Mouse (Mus musculus) heart, adult 8-10 months (tissue): ENCODE results near the gene Enho. TPM values are rescaled to one million over a fixed set of nuclear protein-coding genes. Genes with fewer than 3 reads are reported as not detected.

ENCODE experiments used
- DNase-seq: peaks from one replicate; pipeline ENCODE4 v3.0.0; 2022; ENCODE audit warnings: low spot score
- total RNA-seq, 4 experiments: library from RNA; stranded (reverse); gene quantifications; 2 replicates each; pipeline ENCODE4 v1.2.4; 2022

The Enho gene
- total RNA-seq, 4 experiments from 2014 or later: 8.9 to 13.9 (median 11.1) TPM

- DNase-seq: no peak
Observed at GRCm38 (mm10) chr4:41664533-41664932, 24.4 kb upstream of the Enho start.

GRCm38 (mm10) chr4:41663614-41664013 lies 23.5 kb upstream of the Enho start:
- no peak for DNase-seq

- DNase-seq: no peak
Observed at GRCm38 (mm10) chr4:41662723-41663122, 22.6 kb upstream of the Enho start.

GRCm38 (mm10) chr4:41660851-41661430 lies 20.8 kb upstream of the Enho start:
- no peak for DNase-seq

- no peak for DNase-seq
Observed at GRCm38 (mm10) chr4:41659556-41659955, 19.4 kb upstream of the Enho start.

GRCm38 (mm10) chr4:41658566-41659384 lies 18.7 kb upstream of the Enho start:
- DNase-seq: no peak

GRCm38 (mm10) chr4:41655525-41655924 lies 15.4 kb upstream of the Enho start:
- no peak for DNase-seq

- peak; percentile 33 for DNase-seq
Observed at GRCm38 (mm10) chr4:41654217-41654616, 14.1 kb upstream of the Enho start.

GRCm38 (mm10) chr4:41653730-41654129 lies 13.6 kb upstream of the Enho start:
- no peak for DNase-seq

- peak; percentile 51 for DNase-seq
Observed at GRCm38 (mm10) chr4:41653296-41653695, 13.2 kb upstream of the Enho start.

- no peak for DNase-seq
Observed at GRCm38 (mm10) chr4:41648627-41649026, 8.5 kb upstream of the Enho start.

- DNase-seq: no peak
Observed at GRCm38 (mm10) chr4:41648157-41648556, 8.0 kb upstream of the Enho start.

GRCm38 (mm10) chr4:41645488-41645887 lies 5.4 kb upstream of the Enho start:
- no peak for DNase-seq

GRCm38 (mm10) chr4:41641199-41641822 lies 1.2 kb upstream of the Enho start:
- no peak for DNase-seq

- DNase-seq: no peak
Observed at GRCm38 (mm10) chr4:41639214-41639841, 796 bp downstream of the Enho start.

- no peak for DNase-seq
Observed at GRCm38 (mm10) chr4:41638828-41639213, 1.3 kb downstream of the Enho start.

GRCm38 (mm10) chr4:41638186-41638731 lies 1.9 kb downstream of the Enho start:
- no peak for DNase-seq

- DNase-seq: no peak
Observed at GRCm38 (mm10) chr4:41636882-41637635, 3.1 kb downstream of the Enho start.

- DNase-seq: no peak
Observed at GRCm38 (mm10) chr4:41636366-41636765, 3.8 kb downstream of the Enho start.

- DNase-seq: no peak
Observed at GRCm38 (mm10) chr4:41635906-41636305, 4.2 kb downstream of the Enho start.

- no peak for DNase-seq
Observed at GRCm38 (mm10) chr4:41635224-41635623, 4.9 kb downstream of the Enho start.
